Mouse (Mus musculus) telencephalon, adult 2 months (tissue): Measurements from ENCODE around the gene Pet117.

Experiments
- DNase-seq: peaks from one replicate; pipeline ENCODE4 v3.0.0-alpha.2; 2011; ENCODE audit warnings: low read depth, low spot score

The Pet117 gene

DNA sequence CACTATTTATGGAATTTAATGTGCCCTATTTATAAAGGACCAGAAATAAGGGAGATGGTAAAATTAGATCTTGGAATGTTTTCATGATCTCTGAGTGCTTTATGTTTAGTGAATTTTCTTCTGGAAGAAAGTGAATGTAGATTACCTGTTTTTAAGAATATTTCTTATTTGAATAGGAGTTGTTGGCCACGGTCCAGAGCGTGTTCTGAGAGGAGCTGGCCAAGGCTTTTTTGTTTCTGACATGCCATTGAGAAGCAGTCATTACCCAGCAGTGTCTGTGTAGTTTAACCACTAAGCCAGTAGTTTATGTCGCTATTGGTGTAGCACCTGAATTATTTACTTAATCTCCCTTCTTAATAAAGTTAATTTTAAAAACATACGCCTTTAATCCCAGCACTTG, 12.9 kb downstream of the Pet117 start:
- DNase-seq, result no peak

- no peak for DNase-seq
Observed at GRCm38 (mm10) chr2:144382624-144383138, 13.9 kb downstream of the Pet117 start.

- no peak for DNase-seq
Observed at GRCm38 (mm10) chr2:144386296-144386695, 17.5 kb downstream of the Pet117 start.

GRCm38 (mm10) chr2:144388416-144388815, 19.6 kb downstream of the Pet117 start:
- no peak for DNase-seq

GRCm38 (mm10) chr2:144399531-144399930, 30.7 kb downstream of the Pet117 start:
- no peak for DNase-seq

DNA sequence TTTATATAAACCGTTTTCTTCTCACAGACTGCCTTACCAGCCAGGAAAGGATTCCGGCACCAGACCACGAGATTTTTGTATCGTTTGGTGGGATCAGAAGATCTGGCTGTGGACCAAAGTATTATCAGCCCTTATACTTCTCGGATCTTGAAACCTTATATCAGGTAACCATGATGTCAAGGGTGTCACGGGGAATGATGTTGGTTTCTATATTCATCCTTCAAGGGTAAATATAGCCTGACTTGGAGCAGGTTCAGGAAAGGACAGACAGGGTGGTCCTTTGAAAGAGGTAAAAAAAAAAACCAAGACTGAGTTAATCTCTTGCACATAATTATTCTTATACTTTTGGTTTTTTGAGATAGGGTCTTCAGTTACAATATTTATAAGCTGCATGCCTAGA, 31.9 kb downstream of the Pet117 start:
- no peak for DNase-seq

GRCm38 (mm10) chr2:144409037-144409436, 40.2 kb downstream of the Pet117 start:
- no peak for DNase-seq

DNA sequence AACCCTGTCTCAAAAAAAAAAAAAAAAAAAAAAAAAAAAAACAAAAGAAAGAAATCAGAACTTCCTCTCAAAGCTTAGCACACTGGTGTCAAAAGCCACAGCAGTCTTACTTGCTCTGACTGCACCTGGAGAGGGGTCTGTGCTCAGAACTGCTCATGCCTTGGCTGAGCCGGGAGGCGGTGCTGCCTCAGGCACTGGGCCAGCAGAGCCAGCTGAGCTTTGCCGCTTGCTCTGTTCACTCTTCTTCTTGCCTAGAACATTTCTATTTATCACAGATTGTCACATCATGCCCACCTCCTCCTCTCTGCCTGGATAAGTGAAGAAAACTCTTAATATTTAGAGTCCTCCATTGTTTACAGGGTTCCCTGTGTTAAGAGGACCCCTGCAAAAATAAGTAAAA, 41.8 kb downstream of the Pet117 start:
- peak; percentile 36 for DNase-seq

DNA sequence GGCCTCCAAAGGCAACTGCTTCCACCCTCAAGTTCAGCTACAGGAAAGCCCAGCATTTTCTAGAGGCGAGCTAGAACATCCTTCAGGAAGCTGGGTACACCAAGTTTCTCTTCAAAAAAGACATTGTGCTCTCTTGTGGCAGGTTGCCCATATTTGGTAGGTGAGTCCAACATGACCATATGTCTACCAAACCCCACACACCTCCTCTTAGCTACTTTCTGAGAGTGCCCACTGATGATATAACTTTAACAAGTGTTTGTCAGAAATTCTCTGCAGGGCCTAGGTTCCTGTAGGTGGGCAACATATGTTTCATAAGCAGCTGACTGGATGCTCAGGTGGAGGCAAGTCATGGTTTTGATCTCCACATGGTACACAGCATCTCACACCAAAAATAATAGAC, 45.9 kb downstream of the Pet117 start:
- DNase-seq, result peak; percentile 52

DNA sequence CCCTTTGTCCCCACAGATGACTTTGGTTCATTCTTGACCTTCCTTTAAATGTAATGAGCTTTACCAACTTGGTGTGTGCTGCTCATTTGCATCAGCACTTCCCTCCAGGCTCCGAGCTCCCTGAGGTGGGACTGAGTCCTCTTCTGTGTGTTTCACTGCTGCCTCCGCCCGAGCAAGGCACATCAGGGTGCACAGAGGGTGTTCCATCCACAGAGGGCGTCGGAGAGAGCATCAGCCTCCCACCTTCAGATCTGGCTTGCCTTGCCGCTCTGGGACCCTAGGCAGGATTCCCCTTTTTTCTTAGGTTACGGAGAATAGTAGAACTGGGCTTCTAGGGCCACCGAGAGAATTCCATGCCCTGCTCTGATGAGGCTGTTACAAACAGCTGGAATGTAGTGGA, 48.1 kb downstream of the Pet117 start:
- DNase-seq, result no peak

GRCm38 (mm10) chr2:144418062-144418461, 49.3 kb downstream of the Pet117 start:
- no peak for DNase-seq

- DNase-seq, result no peak
Observed at GRCm38 (mm10) chr2:144422094-144422675, 53.4 kb downstream of the Pet117 start.
